Mouse (Mus musculus) gastrocnemius, adult 8-10 months (tissue): ENCODE measurements around the gene Oscp1. TPM values are rescaled to one million over a fixed set of nuclear protein-coding genes. Genes with fewer than 3 reads are reported as not detected.

Source experiments
- DNase-seq, 2 experiments: peaks; one replicate each; pipeline ENCODE4 v3.0.0; 2022; ENCODE audit warnings: low spot score in 2 of 2
- total RNA-seq, 4 experiments: library from RNA; stranded (reverse); gene quantifications; 2 replicates each; pipeline ENCODE4 v1.2.4; 2022

Gene Oscp1
- total RNA-seq, 4 experiments from 2014 or later = 1.2 to 3.2 (median 2.9) TPM

- no peak for DNase-seq
Observed at GRCm38 (mm10) chr4:126109613-126110373, 51.4 kb downstream of the Oscp1 start.

- peak; percentile 81 to 84 for DNase-seq
Observed at GRCm38 (mm10) chr4:126110374-126111152, 52.2 kb downstream of the Oscp1 start.

GRCm38 (mm10) chr4:126111153-126111549, 52.8 kb downstream of the Oscp1 start:
- no peak for DNase-seq

- DNase-seq = peak; percentile 65 to 69
Observed at GRCm38 (mm10) chr4:126113243-126113642, 54.9 kb downstream of the Oscp1 start.

GRCm38 (mm10) chr4:126113943-126114342, 55.6 kb downstream of the Oscp1 start:
- peak in 1 of 2 experiments; percentile 66 for DNase-seq

- no peak for DNase-seq
Observed at GRCm38 (mm10) chr4:126115411-126115810, 57.0 kb downstream of the Oscp1 start.

- DNase-seq = no peak
Observed at GRCm38 (mm10) chr4:126115871-126116521, 57.6 kb downstream of the Oscp1 start.

- DNase-seq = no peak
Observed at GRCm38 (mm10) chr4:126117116-126117515, 58.8 kb downstream of the Oscp1 start.

- no peak for DNase-seq
Observed at GRCm38 (mm10) chr4:126118651-126119050, 60.3 kb downstream of the Oscp1 start.

GRCm38 (mm10) chr4:126119051-126119450, 60.7 kb downstream of the Oscp1 start:
- DNase-seq = no peak

GRCm38 (mm10) chr4:126120052-126120451, 61.7 kb downstream of the Oscp1 start:
- no peak for DNase-seq

GRCm38 (mm10) chr4:126120506-126120905, 62.1 kb downstream of the Oscp1 start:
- DNase-seq = no peak

GRCm38 (mm10) chr4:126123309-126124040, 65.1 kb downstream of the Oscp1 start:
- no peak for DNase-seq

- DNase-seq = no peak
Observed at GRCm38 (mm10) chr4:126130502-126130901, 72.1 kb downstream of the Oscp1 start.

- no peak for DNase-seq
Observed at GRCm38 (mm10) chr4:126131290-126132121, 73.1 kb downstream of the Oscp1 start.

- DNase-seq = no peak
Observed at GRCm38 (mm10) chr4:126132636-126133264, 74.4 kb downstream of the Oscp1 start.

- DNase-seq = no peak
Observed at GRCm38 (mm10) chr4:126134236-126134635, 75.9 kb downstream of the Oscp1 start.

GRCm38 (mm10) chr4:126134639-126135038, 76.3 kb downstream of the Oscp1 start:
- no peak for DNase-seq

GRCm38 (mm10) chr4:126137773-126138172, 79.4 kb downstream of the Oscp1 start:
- DNase-seq = no peak

- DNase-seq = no peak
Observed at GRCm38 (mm10) chr4:126141021-126141420, 82.7 kb downstream of the Oscp1 start.
